Mouse (Mus musculus): ENCODE measurements around the gene Foxf1. TPM values are rescaled to one million over a fixed set of nuclear protein-coding genes. Genes with fewer than 3 reads are reported as not detected.

Foxf1 gene
- total and polyA plus RNA-seq, 3 experiments: not detected

- TF ChIP-seq SMC3 (IDR thresholded peaks at IDR 0.05; ENCODE audit: low read depth, low read length) (no peak), POLR2AphosphoS2 (IDR thresholded peaks at IDR 0.05; ENCODE audit: low read depth, low read length) (no peak), RCOR1 (conservative IDR thresholded peaks at IDR 0.05; ENCODE audit: low read depth, low read length) (no peak), NELFE (IDR thresholded peaks at IDR 0.05; ENCODE audit: low read depth, low read length) (no peak), USF2 (conservative IDR thresholded peaks at IDR 0.05; ENCODE audit: low read depth, low read length) (no peak), ZNF384 (IDR thresholded peaks at IDR 0.05; ENCODE audit: low read depth, low read length) (no peak), EP300 (IDR thresholded peaks at IDR 0.05; ENCODE audit: low read length) (no peak), CTCF (conservative IDR thresholded peaks at IDR 0.05 in 1 of 2, IDR thresholded peaks at IDR 0.05 in 1 of 2; ENCODE audit: low read depth in 2 of 2, low read length in 2 of 2) (no peak), USF1 (IDR thresholded peaks at IDR 0.05; ENCODE audit: low read depth, low read length) (no peak), IRF4 (IDR thresholded peaks at IDR 0.05; ENCODE audit: low read depth, low read length) (no peak), MAX (IDR thresholded peaks at IDR 0.05; ENCODE audit: low read length) (no peak), TCF12 (IDR thresholded peaks at IDR 0.05; ENCODE audit: low read depth, low read length) (no peak), UBTF (IDR thresholded peaks at IDR 0.05; ENCODE audit: low read depth, low read length) (no peak), ZC3H11A (IDR thresholded peaks at IDR 0.05; ENCODE audit: low read depth, low read length) (no peak), CHD2 (IDR thresholded peaks at IDR 0.05; ENCODE audit: low read length) (no peak), E2F4 (IDR thresholded peaks at IDR 0.05; ENCODE audit: insufficient replicate concordance, low read depth, low read length) (no peak), JUND (conservative IDR thresholded peaks at IDR 0.05; ENCODE audit: low read depth, low read length) (no peak), ZMIZ1 (IDR thresholded peaks at IDR 0.05; ENCODE audit: low read depth, low read length) (no peak), PAX5 (IDR thresholded peaks at IDR 0.05; ENCODE audit: low read length) (no peak), MEF2A (IDR thresholded peaks at IDR 0.05; ENCODE audit: borderline replicate concordance, low read depth, low read length) (no peak)
- peaks cover 90% of the 10 kb centered on the region for H3K27me3 ChIP-seq (replicated peaks)
- no peak overlapping the region for H3K27ac ChIP-seq (ENCODE audit: insufficient read depth, low read depth)
- no peak overlapping the region for H3K9ac ChIP-seq (ENCODE audit: insufficient read depth, low read depth)
- no peaks in the 10 kb centered on the region for H3K9me3 ChIP-seq (replicated peaks; ENCODE audit: low read length)
- dilution Hi-C loops (cut with MboI; ENCODE audit: extremely low pct_ligation_motif_present, extremely low pct_unique_long_range_greater_than_20kb, low sequenced_read_pairs): no loop called here
- H3K4me2 ChIP-seq (ENCODE audit: insufficient read depth, low read depth, poor library complexity, severe bottlenecking): no peak overlapping the region
- in situ Hi-C loops (cut with MboI; ENCODE audit: low pct_ligation_motif_present, low pct_unique_long_range_greater_than_20kb, low sequenced_read_pairs): no loop called here
- H3K4me3 ChIP-seq (replicated peaks in 1 of 3; ENCODE audit: low read depth in 2 of 3, low read length in 2 of 3, poor library complexity in 1 of 3): no peak overlapping the region
- H3K36me3 ChIP-seq (replicated peaks in 1 of 2; ENCODE audit: control insufficient read depth in 1 of 2, insufficient read depth in 1 of 2, low read length in 1 of 2): no peaks in the 10 kb centered on the region
- no peaks in the 10 kb centered on the region for H3K79me2 ChIP-seq (replicated peaks; ENCODE audit: control insufficient read depth, extremely low read depth, insufficient read depth, poor library complexity, severe bottlenecking)
- no peak for DNase-seq (ENCODE audit: extremely low read depth)
- H3K4me1 ChIP-seq (ENCODE audit: control insufficient read depth in 1 of 2, insufficient read depth in 2 of 2): no peaks in the 10 kb centered on the region
Observed at GRCm38 (mm10) chr8:121071454-121071853, 12.7 kb upstream of the Foxf1 start.

GRCm38 (mm10) chr8:121072406-121073130 lies 11.6 kb upstream of the Foxf1 start:
- Histone ChIP-seq H3K36me3 (replicated peaks in 1 of 2; ENCODE audit: control insufficient read depth in 1 of 2, insufficient read depth in 1 of 2, low read length in 1 of 2) (no peaks in the 10 kb centered on the region), H3K4me3 (replicated peaks in 1 of 3; ENCODE audit: low read depth in 2 of 3, low read length in 2 of 3, poor library complexity in 1 of 3) (no peak overlapping the region), H3K27me3 (replicated peaks) (peaks cover 93% of the 10 kb centered on the region), H3K4me1 (ENCODE audit: control insufficient read depth in 1 of 2, insufficient read depth in 2 of 2) (no peaks in the 10 kb centered on the region), H3K27ac (ENCODE audit: insufficient read depth, low read depth) (no peak overlapping the region), H3K9me3 (replicated peaks; ENCODE audit: low read length) (no peaks in the 10 kb centered on the region), H3K9ac (ENCODE audit: insufficient read depth, low read depth) (no peak overlapping the region), H3K79me2 (replicated peaks; ENCODE audit: control insufficient read depth, extremely low read depth, insufficient read depth, poor library complexity, severe bottlenecking) (no peaks in the 10 kb centered on the region), H3K4me2 (ENCODE audit: insufficient read depth, low read depth, poor library complexity, severe bottlenecking) (no peak overlapping the region)
- in situ Hi-C loops (cut with MboI; ENCODE audit: low pct_ligation_motif_present, low pct_unique_long_range_greater_than_20kb, low sequenced_read_pairs) (no loop called here), dilution Hi-C loops (cut with MboI; ENCODE audit: extremely low pct_ligation_motif_present, extremely low pct_unique_long_range_greater_than_20kb, low sequenced_read_pairs) (no loop called here)
- no peak for TF ChIP-seq ELF1 (IDR thresholded peaks at IDR 0.05; ENCODE audit: low read depth, low read length)
- TF ChIP-seq USF2 (conservative IDR thresholded peaks at IDR 0.05; ENCODE audit: low read depth, low read length): no peak
- TF ChIP-seq PAX5 (IDR thresholded peaks at IDR 0.05; ENCODE audit: low read length): no peak
- no peak for TF ChIP-seq MEF2A (IDR thresholded peaks at IDR 0.05; ENCODE audit: borderline replicate concordance, low read depth, low read length)
- no peak for TF ChIP-seq ZC3H11A (IDR thresholded peaks at IDR 0.05; ENCODE audit: low read depth, low read length)
- no peak for TF ChIP-seq MXI1 (IDR thresholded peaks at IDR 0.05; ENCODE audit: low read depth, low read length)
- no peak for TF ChIP-seq USF1 (IDR thresholded peaks at IDR 0.05; ENCODE audit: low read depth, low read length)
- no peak for TF ChIP-seq EP300 (IDR thresholded peaks at IDR 0.05; ENCODE audit: low read length)
- TF ChIP-seq IRF4 (IDR thresholded peaks at IDR 0.05; ENCODE audit: low read depth, low read length): no peak
- no peak for TF ChIP-seq KAT2A (IDR thresholded peaks at IDR 0.05; ENCODE audit: insufficient replicate concordance, low read length)
- TF ChIP-seq NRF1 (IDR thresholded peaks at IDR 0.05; ENCODE audit: low read depth, low read length): no peak
- no peak for TF ChIP-seq JUND (conservative IDR thresholded peaks at IDR 0.05; ENCODE audit: low read depth, low read length)
- TF ChIP-seq MAZ (IDR thresholded peaks at IDR 0.05; ENCODE audit: low read depth, low read length): no peak
- no peak for TF ChIP-seq BHLHE40 (IDR thresholded peaks at IDR 0.05; ENCODE audit: low read depth, low read length)
- no peak for TF ChIP-seq HCFC1 (IDR thresholded peaks at IDR 0.05; ENCODE audit: low read depth, low read length)
- DNase-seq (ENCODE audit: extremely low read depth): no peak

Data from CH12.LX (cell line).